Mouse (Mus musculus): ENCODE measurements around the gene Mif4gd. TPM values are rescaled to one million over a fixed set of nuclear protein-coding genes. Genes with fewer than 3 reads are reported as not detected.

The Mif4gd gene
- polyA plus RNA-seq, 1 experiment: 15.5 TPM

DNA sequence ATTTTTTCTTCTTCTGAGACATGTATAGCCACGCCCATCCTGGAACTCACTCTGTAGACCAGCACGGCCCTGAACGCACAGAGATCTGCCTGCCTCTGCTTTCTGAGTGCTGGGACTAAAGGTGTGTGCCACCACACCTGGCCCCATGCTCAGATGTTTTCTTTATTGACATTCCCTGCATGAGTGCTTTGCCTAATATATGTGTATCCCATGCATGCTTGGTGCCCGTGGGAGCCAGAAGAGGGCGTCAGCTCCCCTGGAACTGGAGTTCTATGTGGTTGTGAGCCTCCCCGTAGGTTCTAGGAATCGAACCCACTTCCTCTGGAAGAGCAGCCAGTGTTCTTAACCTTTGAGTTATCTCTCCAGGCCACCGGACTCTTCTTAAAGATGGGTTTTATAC is 22.3 kb upstream of the Mif4gd start:
- Histone ChIP-seq H3K36me3 (replicated peaks; ENCODE audit: low read length) (no peaks in the 10 kb centered on the region), H3K4me3 (replicated peaks) (no peak overlapping the region), H3K4me1 (peaks cover 66% of the 10 kb centered on the region), H3K27me3 (replicated peaks) (no peaks in the 10 kb centered on the region), H3K9me3 (no peaks in the 10 kb centered on the region)
- TF ChIP-seq GATA1 (IDR thresholded peaks at IDR 0.05; ENCODE audit: borderline replicate concordance, low read length): no peak

DNA sequence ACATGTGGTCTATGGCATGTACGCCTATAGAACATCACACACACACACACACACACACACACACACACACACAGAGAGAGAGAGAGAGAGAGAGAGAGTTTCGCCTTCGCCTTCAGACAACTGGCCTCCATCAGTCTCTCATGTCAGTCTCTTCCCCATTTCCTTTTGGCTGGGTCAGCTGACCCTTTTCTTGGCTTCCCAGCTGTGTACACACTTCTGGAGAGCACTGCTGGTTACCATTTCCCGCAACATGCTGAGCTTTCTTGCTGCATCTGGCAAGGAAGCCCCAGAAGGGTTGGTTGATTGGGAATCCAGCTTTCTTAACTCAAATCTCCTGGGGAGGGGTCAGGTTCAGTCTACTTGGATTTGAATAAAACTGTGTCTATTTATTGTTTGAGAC is 21.3 kb upstream of the Mif4gd start:
- TF ChIP-seq GATA1 (IDR thresholded peaks at IDR 0.05; ENCODE audit: borderline replicate concordance, low read length) (no peak), FLI1 (IDR thresholded peaks at IDR 0.05; ENCODE audit: low read length) (no peak)
- no peaks in the 10 kb centered on the region for H3K36me3 ChIP-seq (replicated peaks; ENCODE audit: low read length)
- no peaks in the 10 kb centered on the region for H3K9me3 ChIP-seq
- H3K4me3 ChIP-seq (replicated peaks): no peak overlapping the region
- no peaks in the 10 kb centered on the region for H3K27me3 ChIP-seq (replicated peaks)
- H3K4me1 ChIP-seq: peaks cover 61% of the 10 kb centered on the region

DNA sequence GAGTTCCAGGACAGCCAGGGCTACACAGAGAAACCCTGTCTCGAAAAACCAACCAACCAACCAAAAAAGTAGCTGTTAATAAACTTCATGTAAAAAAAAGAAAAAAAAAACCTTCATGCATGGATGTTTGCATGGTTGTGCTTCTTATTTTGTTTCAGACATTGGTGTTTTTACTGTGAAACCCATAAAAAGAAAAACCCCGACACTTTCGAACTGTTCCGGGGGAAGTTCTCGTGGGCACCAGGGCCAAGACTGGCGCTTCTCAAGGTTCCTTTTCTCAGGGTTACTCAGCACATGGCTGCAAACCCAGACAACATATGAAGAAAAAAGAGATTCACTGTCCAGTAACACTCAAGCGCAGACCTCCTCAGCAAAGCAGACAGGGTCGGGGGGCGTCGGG is 20.1 kb upstream of the Mif4gd start:
- TF ChIP-seq FLI1 (IDR thresholded peaks at IDR 0.05; ENCODE audit: low read length): no peak
- no peak for TF ChIP-seq GATA1 (IDR thresholded peaks at IDR 0.05; ENCODE audit: borderline replicate concordance, low read length)
- Histone ChIP-seq H3K4me3 (replicated peaks) (no peak overlapping the region), H3K36me3 (replicated peaks; ENCODE audit: low read length) (no peaks in the 10 kb centered on the region), H3K27me3 (replicated peaks) (no peaks in the 10 kb centered on the region), H3K9me3 (no peaks in the 10 kb centered on the region), H3K4me1 (peaks cover 53% of the 10 kb centered on the region)

DNA sequence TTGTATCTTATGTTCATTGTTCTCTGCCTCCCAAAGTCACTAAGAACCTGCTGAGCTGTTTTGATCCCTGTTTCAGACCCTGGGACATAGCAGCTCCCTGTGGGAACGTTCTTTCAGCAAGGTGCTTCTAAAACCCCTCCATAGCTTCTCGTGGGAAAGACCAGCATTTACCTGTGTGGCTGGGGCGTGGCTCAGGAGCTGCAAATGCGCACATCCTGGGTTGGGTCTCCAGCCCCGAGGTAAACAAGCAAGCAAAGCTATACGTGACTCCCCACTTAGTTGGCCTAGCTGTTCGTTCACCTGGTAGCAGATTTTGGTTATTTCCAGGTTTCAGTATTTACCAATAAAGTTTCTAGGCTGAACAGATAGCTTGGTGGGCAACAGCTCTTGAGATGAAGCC is 19.5 kb upstream of the Mif4gd start:
- Histone ChIP-seq H3K9me3 (no peaks in the 10 kb centered on the region), H3K27me3 (replicated peaks) (no peaks in the 10 kb centered on the region), H3K36me3 (replicated peaks; ENCODE audit: low read length) (no peaks in the 10 kb centered on the region), H3K4me1 (peaks cover 58% of the 10 kb centered on the region), H3K4me3 (replicated peaks) (no peak overlapping the region)
- TF ChIP-seq FLI1 (IDR thresholded peaks at IDR 0.05; ENCODE audit: low read length): no peak
- TF ChIP-seq GATA1 (IDR thresholded peaks at IDR 0.05; ENCODE audit: borderline replicate concordance, low read length): no peak

DNA sequence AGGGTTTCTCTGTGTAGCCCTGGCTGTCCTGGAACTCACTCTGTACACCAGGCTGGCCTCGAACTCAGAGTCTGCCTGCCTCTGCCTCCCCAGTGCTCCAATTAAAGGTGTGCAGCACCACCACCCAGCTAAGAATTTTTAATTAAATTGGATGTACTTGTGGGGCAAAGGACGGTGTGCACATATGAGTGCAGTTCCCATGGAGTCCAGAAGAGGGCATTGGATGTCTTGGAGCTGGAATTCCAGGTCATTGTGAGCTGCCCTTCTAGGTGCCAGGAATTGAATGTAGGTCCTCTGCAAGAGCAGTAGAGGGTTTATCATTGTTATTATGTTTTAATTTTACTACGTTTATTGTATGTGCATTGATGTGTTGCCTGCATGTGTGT is 18.7 kb upstream of the Mif4gd start:
- H3K27me3 ChIP-seq (replicated peaks): no peaks in the 10 kb centered on the region
- peaks cover 66% of the 10 kb centered on the region for H3K4me1 ChIP-seq
- peak overlapping the region; percentile 82 for H3K4me3 ChIP-seq (replicated peaks)
- H3K9me3 ChIP-seq: no peaks in the 10 kb centered on the region
- no peaks in the 10 kb centered on the region for H3K36me3 ChIP-seq (replicated peaks; ENCODE audit: low read length)
- no peak for TF ChIP-seq GATA1 (IDR thresholded peaks at IDR 0.05; ENCODE audit: borderline replicate concordance, low read length)
- TF ChIP-seq FLI1 (IDR thresholded peaks at IDR 0.05; ENCODE audit: low read length): no peak

DNA sequence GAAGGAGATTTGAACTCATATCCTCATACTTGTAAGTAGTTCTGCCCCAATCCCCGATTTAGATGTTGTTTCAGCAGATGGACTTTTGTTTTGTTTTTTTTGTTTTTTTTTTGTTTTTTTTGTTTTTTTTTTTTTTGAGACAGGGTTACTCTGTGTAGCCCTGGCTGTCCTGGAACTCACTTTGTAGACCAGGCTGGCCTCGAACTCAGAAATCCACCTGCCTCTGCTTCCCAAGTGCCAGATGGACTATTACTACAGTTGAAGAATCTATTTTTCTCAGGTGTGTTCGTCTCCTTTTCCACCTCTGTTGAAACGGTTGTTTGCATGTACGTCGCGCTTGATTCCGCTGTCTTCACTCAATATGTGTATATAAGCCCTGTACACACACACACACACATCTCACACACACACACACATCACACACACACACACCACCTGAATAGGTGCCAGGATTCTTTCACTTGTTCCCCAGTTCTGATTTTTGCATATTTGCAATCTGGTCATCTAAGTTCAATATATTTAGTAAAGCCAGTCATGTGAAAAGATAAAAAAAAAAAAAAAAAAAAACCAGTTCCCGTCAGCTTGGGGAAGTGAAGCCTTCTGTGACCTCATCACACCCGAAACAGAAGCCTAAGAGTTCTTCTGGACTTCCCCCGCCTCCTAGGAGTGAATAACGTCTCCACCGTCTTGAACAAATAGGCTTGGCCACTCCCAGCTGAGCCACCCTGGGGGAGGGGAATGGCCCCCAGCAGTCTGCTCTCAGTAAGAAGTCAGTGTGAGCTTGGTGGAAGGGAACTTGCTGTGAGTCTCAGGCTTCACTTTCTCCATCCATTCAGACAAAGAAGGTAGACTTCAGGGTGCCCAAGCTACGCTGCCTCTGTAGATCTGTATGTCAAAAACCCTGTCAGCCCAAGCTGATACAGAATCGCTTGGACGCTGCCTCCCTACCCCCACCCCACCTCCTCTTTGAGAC is 18.0 kb upstream of the Mif4gd start:
- no peaks in the 10 kb centered on the region for H3K27me3 ChIP-seq (replicated peaks)
- H3K4me1 ChIP-seq: peaks cover 72% of the 10 kb centered on the region
- H3K4me3 ChIP-seq (replicated peaks): peak overlapping the region; percentile 82
- peaks cover 4% of the 10 kb centered on the region for H3K36me3 ChIP-seq (replicated peaks; ENCODE audit: low read length)
- H3K9me3 ChIP-seq: no peaks in the 10 kb centered on the region
- TF ChIP-seq GATA1 (IDR thresholded peaks at IDR 0.05; ENCODE audit: borderline replicate concordance, low read length) (no peak), FLI1 (IDR thresholded peaks at IDR 0.05; ENCODE audit: low read length) (no peak)

DNA sequence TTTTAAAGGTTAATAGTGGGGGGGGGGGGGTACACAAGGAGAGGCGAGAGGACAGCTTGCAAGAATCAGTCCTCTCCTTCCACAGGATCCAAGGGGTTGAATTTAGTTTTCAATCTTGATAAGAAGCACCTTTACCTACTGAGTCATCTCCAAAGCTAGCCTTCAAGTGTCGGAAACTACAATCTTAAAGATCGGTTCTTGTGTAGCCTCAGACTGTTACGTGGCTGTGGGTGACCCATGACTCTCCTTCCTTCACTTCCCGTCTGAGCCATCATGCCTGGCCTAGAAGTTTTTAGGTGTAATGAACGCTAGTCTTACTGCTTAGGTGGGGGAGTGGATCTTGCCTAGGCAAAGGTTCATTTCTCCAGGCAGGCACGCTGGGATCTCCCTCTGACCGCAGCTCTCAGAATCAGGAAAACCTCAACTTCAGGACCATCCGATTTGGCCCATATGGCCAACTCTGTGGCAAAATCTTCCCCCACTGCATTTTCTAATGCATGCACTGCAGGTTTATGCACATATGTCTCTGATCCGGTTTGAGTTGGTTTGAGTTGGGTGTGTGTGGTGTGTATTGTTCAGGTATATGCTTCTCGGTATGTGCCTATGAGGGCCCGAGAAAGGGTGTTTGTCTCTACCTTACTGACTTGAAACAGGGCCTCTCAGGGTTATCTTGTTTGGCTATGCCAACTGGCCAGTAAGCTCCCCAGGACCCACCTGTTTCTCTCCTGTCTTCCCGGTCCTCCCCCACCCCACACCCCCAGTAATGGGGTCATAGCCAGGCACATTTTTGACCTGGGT is 17.2 kb upstream of the Mif4gd start:
- Histone ChIP-seq H3K9me3 (no peaks in the 10 kb centered on the region), H3K27me3 (replicated peaks) (no peaks in the 10 kb centered on the region), H3K36me3 (replicated peaks; ENCODE audit: low read length) (peaks cover 9% of the 10 kb centered on the region), H3K4me1 (peaks cover 76% of the 10 kb centered on the region), H3K4me3 (replicated peaks) (no peak overlapping the region)
- TF ChIP-seq GATA1 (IDR thresholded peaks at IDR 0.05; ENCODE audit: borderline replicate concordance, low read length) (no peak), FLI1 (IDR thresholded peaks at IDR 0.05; ENCODE audit: low read length) (no peak)

DNA sequence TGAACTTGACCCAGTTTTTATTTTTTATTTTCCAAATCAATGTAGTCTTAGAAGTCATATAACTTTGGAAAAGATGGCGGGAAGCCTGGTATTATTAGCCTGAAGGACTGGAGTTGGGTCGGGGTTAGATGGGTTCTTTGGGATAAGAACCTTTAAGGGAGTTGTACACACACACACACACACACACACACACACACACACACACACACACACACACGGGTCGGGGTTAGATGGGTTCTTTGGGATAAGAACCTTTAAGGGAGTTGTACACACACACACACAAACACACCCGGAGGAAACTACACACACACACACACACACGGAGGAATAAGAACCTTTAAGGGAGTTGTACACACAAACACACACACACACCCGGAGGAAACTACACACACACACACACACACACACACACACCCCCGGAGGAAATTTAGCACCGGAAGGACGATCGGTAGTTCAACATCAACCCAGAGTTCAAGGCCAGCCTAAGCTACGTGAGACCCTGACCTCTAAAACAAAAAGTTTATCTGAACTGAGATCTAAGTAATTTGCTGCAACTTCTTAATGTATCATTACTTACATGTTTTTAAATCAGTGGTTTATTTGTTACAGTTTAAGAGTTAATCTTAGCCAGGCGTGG is 15.8 kb upstream of the Mif4gd start:
- peaks cover 66% of the 10 kb centered on the region for H3K4me1 ChIP-seq
- TF ChIP-seq FLI1 (IDR thresholded peaks at IDR 0.05; ENCODE audit: low read length) (no peak), GATA1 (IDR thresholded peaks at IDR 0.05; ENCODE audit: borderline replicate concordance, low read length) (no peak)
- H3K4me3 ChIP-seq (replicated peaks): peak overlapping the region; percentile 94
- peaks cover 18% of the 10 kb centered on the region for H3K36me3 ChIP-seq (replicated peaks; ENCODE audit: low read length)
- no peaks in the 10 kb centered on the region for H3K9me3 ChIP-seq
- no peaks in the 10 kb centered on the region for H3K27me3 ChIP-seq (replicated peaks)

DNA sequence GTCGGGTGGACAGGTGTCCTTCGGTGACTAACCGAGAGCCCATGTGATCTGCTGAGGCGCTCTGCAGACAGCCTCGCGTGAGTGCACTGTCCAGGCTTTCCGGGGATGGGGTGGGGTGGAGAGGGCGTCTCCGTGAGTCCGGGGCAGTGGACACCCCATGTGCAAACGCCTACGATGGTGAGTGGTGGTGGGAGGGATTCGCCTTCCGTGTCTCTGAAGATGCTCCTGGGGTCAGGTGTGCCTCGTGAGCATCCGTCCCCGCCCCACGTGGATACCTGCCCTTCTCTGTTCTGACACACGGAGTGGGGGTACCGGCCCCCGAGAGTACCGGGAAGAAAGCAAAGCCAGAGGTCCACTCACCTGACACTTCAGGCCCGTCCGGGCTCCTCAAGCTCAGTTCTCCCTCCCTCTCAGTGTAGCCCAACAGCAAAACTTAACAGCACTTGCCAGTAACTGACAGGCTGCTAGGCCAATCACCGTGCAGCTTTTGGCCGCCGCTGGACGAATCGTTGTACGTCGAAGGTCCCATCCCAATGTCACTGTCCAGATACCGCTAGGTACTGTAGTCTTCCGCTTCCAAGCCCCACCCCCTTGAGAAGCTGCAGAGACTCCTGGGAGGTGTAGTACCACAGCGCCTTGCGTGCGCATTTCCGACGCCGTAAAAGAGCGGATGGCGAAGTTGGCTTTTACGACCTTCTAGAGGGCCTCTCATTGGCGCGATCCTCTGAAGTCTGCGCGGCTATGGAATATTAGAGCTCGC is 15.1 kb upstream of the Mif4gd start, which contains the start of gene Slc25a19:
TSS of gene Slc25a19 (minus strand) at position 591 of the 760 bp plus-strand sequence.
- peaks cover 25% of the 10 kb centered on the region for H3K36me3 ChIP-seq (replicated peaks; ENCODE audit: low read length)
- no peaks in the 10 kb centered on the region for H3K27me3 ChIP-seq (replicated peaks)
- peak within 1 kb of the TSS; percentile 94 for H3K4me3 ChIP-seq (replicated peaks)
- TF ChIP-seq GATA1 (IDR thresholded peaks at IDR 0.05; ENCODE audit: borderline replicate concordance, low read length) (no peak), FLI1 (IDR thresholded peaks at IDR 0.05; ENCODE audit: low read length) (0 out of 2 replicates have a peak, but pooled peaks have one; percentile 21)
- peaks cover 60% of the 10 kb centered on the region for H3K4me1 ChIP-seq
- no peaks in the 10 kb centered on the region for H3K9me3 ChIP-seq
